Mouse (Mus musculus): ENCODE measurements around the gene Pdap1. TPM values are rescaled to one million over a fixed set of nuclear protein-coding genes. Genes with fewer than 3 reads are reported as not detected.

Gene Pdap1
- polyA plus RNA-seq, 1 experiment from 2014 or later, result 131 TPM

GRCm38 (mm10) chr5:145118005-145118404 is 22.0 kb downstream of the Pdap1 start:
- H3K4me1 ChIP-seq, result peaks cover 12% of the 10 kb centered on the region
- ATAC-seq (ENCODE audit: low FRiP score, low read depth), result no peak
- H3K9me3 ChIP-seq, result no peaks in the 10 kb centered on the region
- no peak overlapping the region for H3K9ac ChIP-seq (replicated peaks)
- H3K4me3 ChIP-seq, result no peak overlapping the region
- 72% methylated on average over 6 of the region's 6 CpGs for WGBS
- 0 out of 2 replicates have a peak, but pooled peaks cover 3% of the 10 kb centered on the region for H3K36me3 ChIP-seq
- H3K27ac ChIP-seq (replicated peaks), result no peak overlapping the region
- H3K4me2 ChIP-seq (replicated peaks), result no peak overlapping the region
- H3K27me3 ChIP-seq, result peaks cover 23% of the 10 kb centered on the region

DNA sequence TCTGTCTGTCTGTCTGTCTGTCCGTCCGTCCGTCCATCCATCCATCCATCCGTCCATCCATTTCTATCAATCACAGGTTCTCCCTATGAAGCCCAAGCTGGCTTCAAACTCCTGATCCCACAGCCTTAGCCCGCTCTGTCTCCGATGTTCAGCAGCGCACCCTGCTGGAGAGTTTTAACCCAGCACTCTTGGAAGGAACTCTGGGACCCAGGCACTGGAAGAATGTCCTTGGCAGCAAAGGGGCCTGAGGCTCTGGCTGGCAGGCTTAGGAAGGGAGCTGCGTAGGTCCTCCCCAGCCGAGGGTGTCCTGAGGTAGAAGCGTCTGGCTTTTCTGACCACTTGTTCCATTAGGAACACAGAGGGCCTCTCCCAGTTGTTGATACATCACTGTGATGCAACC is 23.1 kb downstream of the Pdap1 start:
- no peaks in the 10 kb centered on the region for H3K36me3 ChIP-seq
- H3K4me2 ChIP-seq (replicated peaks), result no peak overlapping the region
- ATAC-seq (ENCODE audit: low FRiP score, low read depth), result no peak; the same call in 1 of the 2 replicates
- no peak overlapping the region for H3K9ac ChIP-seq (replicated peaks)
- peaks cover 25% of the 10 kb centered on the region for H3K27me3 ChIP-seq
- no peaks in the 10 kb centered on the region for H3K9me3 ChIP-seq
- H3K27ac ChIP-seq (replicated peaks), result no peak overlapping the region
- 39% methylated on average over 10 of the region's 10 CpGs for WGBS
- peaks cover 12% of the 10 kb centered on the region for H3K4me1 ChIP-seq
- H3K4me3 ChIP-seq, result no peak overlapping the region

GRCm38 (mm10) chr5:145116316-145116715 is 23.7 kb downstream of the Pdap1 start:
- H3K4me2 ChIP-seq (replicated peaks), result no peak overlapping the region
- H3K4me1 ChIP-seq, result peaks cover 12% of the 10 kb centered on the region
- no peak overlapping the region for H3K4me3 ChIP-seq
- H3K36me3 ChIP-seq, result no peaks in the 10 kb centered on the region
- no peak for ATAC-seq (ENCODE audit: low FRiP score, low read depth)
- H3K27ac ChIP-seq (replicated peaks), result no peak overlapping the region
- H3K27me3 ChIP-seq, result peaks cover 25% of the 10 kb centered on the region
- H3K9ac ChIP-seq (replicated peaks), result no peak overlapping the region
- WGBS, result 63% methylated on average over 4 of the region's 4 CpGs
- no peaks in the 10 kb centered on the region for H3K9me3 ChIP-seq

GRCm38 (mm10) chr5:145115736-145116135 is 24.3 kb downstream of the Pdap1 start:
- H3K4me3 ChIP-seq, result no peak overlapping the region
- peaks cover 25% of the 10 kb centered on the region for H3K27me3 ChIP-seq
- H3K4me2 ChIP-seq (replicated peaks), result no peak overlapping the region
- peaks cover 3% of the 10 kb centered on the region for H3K36me3 ChIP-seq
- 96% methylated on average over 5 of the region's 5 CpGs for WGBS
- no peaks in the 10 kb centered on the region for H3K9me3 ChIP-seq
- H3K27ac ChIP-seq (replicated peaks), result no peak overlapping the region
- no peak overlapping the region for H3K9ac ChIP-seq (replicated peaks)
- peaks cover 12% of the 10 kb centered on the region for H3K4me1 ChIP-seq
- no peak for ATAC-seq (ENCODE audit: low FRiP score, low read depth)

DNA sequence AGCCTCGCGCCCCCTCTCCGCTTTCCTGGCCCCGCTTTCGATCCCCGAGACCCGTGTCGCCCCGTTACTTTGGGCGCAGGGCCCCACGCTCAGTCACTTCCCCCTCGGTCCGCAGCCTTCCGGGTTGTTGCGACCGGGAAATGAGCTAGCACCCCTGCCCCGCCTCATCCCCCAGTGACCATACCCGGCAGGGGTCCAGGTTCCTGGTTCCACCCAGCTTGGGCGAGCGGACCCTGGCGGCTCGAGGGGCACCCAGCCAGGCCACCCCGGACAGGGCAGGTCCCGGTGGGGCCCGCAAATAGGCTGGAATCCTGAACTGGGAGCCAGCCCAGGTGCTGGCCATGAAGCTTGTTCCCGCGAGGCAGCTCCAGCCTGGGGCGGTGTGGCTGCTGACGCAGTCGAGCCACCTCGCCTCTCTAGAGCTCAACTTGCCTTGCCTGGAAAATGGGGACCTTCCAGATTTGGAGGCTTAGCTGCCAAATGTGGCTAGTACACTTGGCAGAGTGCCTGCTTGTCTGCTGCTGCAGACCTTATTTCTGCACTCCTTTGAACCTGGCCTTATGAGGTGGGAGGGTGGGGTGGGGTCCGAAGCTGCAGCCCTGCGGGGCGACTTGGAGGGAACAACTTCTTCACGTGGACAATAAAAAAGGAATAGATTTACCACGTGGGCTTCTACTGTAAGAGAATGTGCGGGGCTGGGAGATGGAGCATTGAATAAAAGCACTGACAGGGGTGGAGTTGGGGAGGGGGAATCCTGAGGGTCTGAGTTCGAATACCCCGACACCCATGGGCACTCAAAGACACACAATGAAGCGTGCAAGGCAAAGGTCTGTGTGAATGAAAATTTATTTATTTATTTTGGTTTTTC is 25.2 kb downstream of the Pdap1 start:
- peak overlapping the region; percentile 51 for H3K4me3 ChIP-seq
- H3K27me3 ChIP-seq, result peaks cover 25% of the 10 kb centered on the region
- H3K9me3 ChIP-seq, result no peaks in the 10 kb centered on the region
- ATAC-seq (ENCODE audit: low FRiP score, low read depth), result peak; percentile 39; the same call in 1 of the 2 replicates
- WGBS, result 22% methylated on average over 34 of the region's 40 CpGs
- H3K36me3 ChIP-seq, result peaks cover 12% of the 10 kb centered on the region
- H3K4me1 ChIP-seq, result peaks cover 12% of the 10 kb centered on the region
- H3K4me2 ChIP-seq (replicated peaks), result peak overlapping the region; percentile 67
- peak overlapping the region; percentile 54 for H3K9ac ChIP-seq (replicated peaks)
- no peak overlapping the region for H3K27ac ChIP-seq (replicated peaks)

GRCm38 (mm10) chr5:145114071-145114605 is 25.9 kb downstream of the Pdap1 start, which contains the start of gene Arpc1b:
Gene Arpc1b, plus strand, starts transcription at chr5:145114215.
- Histone ChIP-seq H3K9ac (replicated peaks) (peak within 1 kb of the TSS; percentile 54), H3K27me3 (peaks cover 25% of the 10 kb centered on the region), H3K4me3 (peak within 1 kb of the TSS; percentile 51), H3K9me3 (no peaks in the 10 kb centered on the region), H3K36me3 (peaks cover 19% of the 10 kb centered on the region), H3K27ac (replicated peaks) (no peak within 1 kb of the TSS), H3K4me2 (replicated peaks) (peak within 1 kb of the TSS; percentile 67), H3K4me1 (peaks cover 12% of the 10 kb centered on the region)
- WGBS, result 1% methylated on average over 48 of the region's 53 CpGs
- ATAC-seq (ENCODE audit: low FRiP score, low read depth), result peak; percentile 57

DNA sequence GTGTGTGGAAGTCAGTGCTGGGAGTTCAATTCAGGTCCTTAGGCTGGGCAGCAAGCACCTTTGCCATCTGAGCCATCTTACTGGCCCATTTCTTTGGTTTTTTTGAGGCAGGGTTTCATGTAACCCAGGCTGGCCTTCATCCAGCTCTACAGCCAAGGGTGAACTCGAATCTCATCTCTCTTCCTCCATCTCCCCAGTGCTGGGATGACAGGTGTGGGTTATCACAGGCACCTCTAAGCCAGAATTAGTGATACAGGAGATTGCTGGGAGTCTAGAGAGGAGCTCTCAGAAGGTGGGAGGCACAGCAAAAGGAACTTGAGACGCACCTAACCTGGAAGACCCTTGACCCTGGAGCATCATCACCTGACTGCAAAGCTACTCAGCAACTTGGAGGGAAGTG is 26.6 kb downstream of the Pdap1 start:
- Histone ChIP-seq H3K9ac (replicated peaks) (no peak overlapping the region; the same call in 1 of the 2 replicates), H3K36me3 (peaks cover 25% of the 10 kb centered on the region), H3K4me2 (replicated peaks) (peak overlapping the region; percentile 67), H3K9me3 (no peaks in the 10 kb centered on the region), H3K4me3 (peak overlapping the region; percentile 51; the same call in 1 of the 2 replicates), H3K4me1 (peaks cover 12% of the 10 kb centered on the region), H3K27me3 (peaks cover 25% of the 10 kb centered on the region), H3K27ac (replicated peaks) (no peak overlapping the region)
- no peak for ATAC-seq (ENCODE audit: low FRiP score, low read depth)
- WGBS, result 48% methylated on average over 2 of the region's 2 CpGs

DNA sequence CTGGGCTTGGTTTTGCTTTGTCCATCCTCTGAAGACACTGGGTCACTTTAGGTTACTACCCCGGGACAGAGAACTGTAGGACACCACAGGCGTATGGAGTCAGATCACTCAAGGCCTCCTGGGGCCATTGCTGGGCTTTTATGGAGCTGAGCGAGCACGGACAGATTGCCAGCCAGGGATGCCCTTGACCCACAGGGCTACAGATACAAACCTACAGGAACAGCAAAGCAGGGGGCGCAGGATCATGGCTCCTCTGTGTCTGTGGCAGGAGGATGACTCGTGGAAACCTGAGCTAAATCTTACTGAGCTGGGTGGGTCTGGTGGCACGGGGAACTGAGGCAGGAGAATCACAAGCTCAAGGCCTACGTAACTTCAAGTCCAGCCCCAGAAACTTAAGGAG is 27.5 kb downstream of the Pdap1 start:
- Histone ChIP-seq H3K4me3 (no peak overlapping the region), H3K9me3 (no peaks in the 10 kb centered on the region), H3K27ac (replicated peaks) (no peak overlapping the region), H3K9ac (replicated peaks) (no peak overlapping the region), H3K36me3 (peaks cover 34% of the 10 kb centered on the region), H3K4me2 (replicated peaks) (no peak overlapping the region), H3K4me1 (peaks cover 12% of the 10 kb centered on the region), H3K27me3 (peaks cover 25% of the 10 kb centered on the region)
- 81% methylated on average over 8 of the region's 8 CpGs for whole genome bisulfite sequencing
- no peak for ATAC-seq (ENCODE audit: low FRiP score, low read depth)

DNA sequence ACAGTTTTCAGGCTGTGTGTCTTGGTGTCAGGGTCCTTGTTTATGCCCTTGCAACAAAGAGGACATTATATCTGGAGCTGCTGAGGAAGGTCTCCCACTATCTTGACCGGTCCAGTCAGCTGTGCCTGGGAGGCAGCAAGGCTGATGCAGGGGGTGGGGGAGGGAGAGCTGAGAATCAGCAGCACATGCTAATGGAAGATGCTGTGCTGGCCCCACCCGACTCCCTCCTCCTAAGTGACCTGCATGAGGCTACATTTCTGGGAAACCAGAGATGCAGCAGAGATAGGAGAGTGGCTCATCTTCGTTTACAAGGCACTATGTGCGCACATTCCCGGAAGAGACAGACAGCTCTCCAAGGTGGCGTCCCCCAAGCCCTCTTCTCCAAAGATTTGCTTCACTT is 29.6 kb downstream of the Pdap1 start:
- peaks cover 12% of the 10 kb centered on the region for H3K4me1 ChIP-seq
- H3K4me3 ChIP-seq, result no peak overlapping the region
- H3K27me3 ChIP-seq, result peaks cover 25% of the 10 kb centered on the region
- H3K4me2 ChIP-seq (replicated peaks), result no peak overlapping the region
- peaks cover 55% of the 10 kb centered on the region for H3K36me3 ChIP-seq
- 91% methylated on average over 6 of the region's 6 CpGs for WGBS
- no peak overlapping the region for H3K9ac ChIP-seq (replicated peaks)
- H3K27ac ChIP-seq (replicated peaks), result no peak overlapping the region
- H3K9me3 ChIP-seq, result no peaks in the 10 kb centered on the region
- ATAC-seq (ENCODE audit: low FRiP score, low read depth), result no peak

DNA sequence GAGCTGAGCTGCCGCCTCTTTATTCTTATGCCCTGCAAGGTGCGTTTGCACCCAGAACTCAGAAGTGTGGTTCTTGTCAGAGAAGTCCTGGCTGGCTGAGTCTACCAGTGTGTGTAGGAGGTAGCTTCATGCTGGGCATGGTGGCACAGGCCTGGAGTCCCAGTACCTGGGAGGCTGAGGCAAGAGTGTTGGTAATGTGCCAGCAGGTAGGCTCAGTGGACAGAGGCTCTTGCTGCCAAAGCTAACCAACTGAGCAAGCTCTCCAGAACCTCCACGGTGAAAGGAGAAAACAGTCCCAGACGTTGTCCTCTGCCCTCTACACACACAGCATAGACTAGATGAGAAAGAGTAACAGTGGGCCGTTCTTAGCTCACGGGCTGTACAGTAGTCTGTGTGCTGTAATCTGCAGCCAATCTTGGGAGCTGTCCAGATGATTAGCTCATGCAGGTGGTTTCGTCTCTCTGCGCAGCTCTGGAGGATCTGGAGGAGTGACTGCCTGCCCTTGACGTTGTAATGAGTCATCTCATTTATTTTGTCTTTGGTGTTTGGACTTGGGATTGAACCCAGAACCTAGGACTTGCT is 34.3 kb downstream of the Pdap1 start:
- 96% methylated on average over 9 of the region's 9 CpGs for WGBS
- H3K9me3 ChIP-seq, result no peaks in the 10 kb centered on the region
- no peaks in the 10 kb centered on the region for H3K4me1 ChIP-seq
- H3K36me3 ChIP-seq, result peaks cover 99% of the 10 kb centered on the region
- no peak overlapping the region for H3K4me2 ChIP-seq (replicated peaks)
- no peak overlapping the region for H3K9ac ChIP-seq (replicated peaks)
- H3K4me3 ChIP-seq, result no peak overlapping the region
- no peak for ATAC-seq (ENCODE audit: low FRiP score, low read depth)
- H3K27me3 ChIP-seq, result no peaks in the 10 kb centered on the region
- H3K27ac ChIP-seq (replicated peaks), result no peak overlapping the region

GRCm38 (mm10) chr5:145104328-145104727 is 35.7 kb downstream of the Pdap1 start:
- no peak overlapping the region for H3K9ac ChIP-seq (replicated peaks)
- H3K4me3 ChIP-seq, result no peak overlapping the region
- no peaks in the 10 kb centered on the region for H3K4me1 ChIP-seq
- no peak overlapping the region for H3K27ac ChIP-seq (replicated peaks)
- no peaks in the 10 kb centered on the region for H3K9me3 ChIP-seq
- ATAC-seq (ENCODE audit: low FRiP score, low read depth), result no peak
- 84% methylated on average over 9 of the region's 9 CpGs for WGBS
- H3K27me3 ChIP-seq, result no peaks in the 10 kb centered on the region
- H3K4me2 ChIP-seq (replicated peaks), result no peak overlapping the region
- H3K36me3 ChIP-seq, result peaks cover 99% of the 10 kb centered on the region

- Histone ChIP-seq H3K27ac (replicated peaks) (no peak overlapping the region), H3K9me3 (no peaks in the 10 kb centered on the region), H3K4me1 (no peaks in the 10 kb centered on the region), H3K27me3 (no peaks in the 10 kb centered on the region), H3K9ac (replicated peaks) (no peak overlapping the region), H3K4me2 (replicated peaks) (no peak overlapping the region), H3K4me3 (no peak overlapping the region), H3K36me3 (peaks cover 100% of the 10 kb centered on the region)
- no peak for ATAC-seq (ENCODE audit: low FRiP score, low read depth)
- 95% methylated on average over 4 of the region's 4 CpGs for WGBS
These were observed 37.3 kb downstream of the Pdap1 start for GRCm38 (mm10) chr5:145102706-145103105.

Data from midbrain, embryonic 12.5 days (tissue).